In genomic region chr11:96007516-96008235, GRCm38 (mm10) we compare ENCODE assay signal across 8 mouse cellular contexts. TPM values are rescaled to one million over a fixed set of nuclear protein-coding genes. Genes with fewer than 3 reads are reported as not detected.
DNase-seq lines count a peak whose midpoint lies in the region; ATAC-seq and TF ChIP-seq lines count a peak whose summit lies in the region.

No protein-coding gene starts in this region.

- no peak for DNase-seq in gastrocnemius, adult 2 months
- no peak for DNase-seq in gastrocnemius, adult 18-20 months (ENCODE audit: low spot score)
- no peak for DNase-seq in ES-E14 (ENCODE audit: low read depth, low spot score)
- DNase-seq in forebrain, embryonic 14.5 days (ENCODE audit: low spot score): peak; percentile 68
- DNase-seq in kidney, postnatal 10 days: peak; percentile 31
- no peak for DNase-seq in left cerebral cortex, postnatal 14 days (ENCODE audit: low spot score in 2 of 2)
- no peak for DNase-seq in testis, postnatal 10 days (ENCODE audit: low spot score)

- H3K36me3 ChIP-seq in ES-E14 (ENCODE audit: control insufficient read depth, insufficient read depth, low read length, poor library complexity, severe bottlenecking): peaks cover 3% of the 10 kb centered on the region; the same call in 1 of the 2 replicates
- H3K36me3 ChIP-seq in forebrain, embryonic 14.5 days (ENCODE audit: control insufficient read depth, insufficient read depth, low read length): no peaks in the 10 kb centered on the region
- no peaks in the 10 kb centered on the region for H3K36me3 ChIP-seq in neural tube, embryonic 12.5 days

- no peak overlapping the region for H3K27ac ChIP-seq in gastrocnemius, adult 2 months
- peak overlapping the region; percentile 98 for H3K27ac ChIP-seq in ES-E14 (ENCODE audit: insufficient read depth, low read depth, low read length, poor library complexity, severe bottlenecking)
- peak overlapping the region; percentile 96 for H3K27ac ChIP-seq in forebrain, embryonic 14.5 days (ENCODE audit: low read depth, low read length)
- peak overlapping the region; percentile 95 for H3K27ac ChIP-seq in neural tube, embryonic 12.5 days

- peak overlapping the region; percentile 67 for H3K4me2 ChIP-seq in forebrain, embryonic 14.5 days (ENCODE audit: low read length)
- peak overlapping the region; percentile 88 for H3K4me2 ChIP-seq in neural tube, embryonic 12.5 days (replicated peaks)

- no peak for TF ChIP-seq CTCF in gastrocnemius, adult 2 months (IDR thresholded peaks at IDR 0.05)

- peak overlapping the region; percentile 66; the same call in 1 of the 2 replicates for H3K4me3 ChIP-seq in gastrocnemius, adult 2 months
- H3K4me3 ChIP-seq in ES-E14 (ENCODE audit: insufficient read depth in 1 of 2, low read depth in 1 of 2, low read length in 2 of 2, poor library complexity in 1 of 2, severe bottlenecking in 1 of 2): peak overlapping the region; percentile 80 to 82
- H3K4me3 ChIP-seq in forebrain, embryonic 14.5 days (ENCODE audit: low read depth, low read length): peak overlapping the region; percentile 85
- H3K4me3 ChIP-seq in neural tube, embryonic 12.5 days: peak overlapping the region; percentile 96

- under 1% methylated on average over 33 of the region's 33 CpGs for WGBS in forebrain, embryonic 14.5 days
- WGBS in neural tube, embryonic 12.5 days: under 1% methylated on average over 33 of the region's 33 CpGs

- ATAC-seq in forebrain, embryonic 14.5 days: no peak; the same call in 1 of the 2 replicates
- ATAC-seq in neural tube, embryonic 12.5 days (ENCODE audit: low FRiP score, low read depth): peak; percentile 35; the same call in 1 of the 2 replicates

- in situ Hi-C loops in ES-E14 (cut with MboI; ENCODE audit: low sequenced_read_pairs in 2 of 2, unreplicated experiment in 2 of 2): no loop called here

- no peaks in the 10 kb centered on the region for H3K27me3 ChIP-seq in forebrain, embryonic 14.5 days (replicated peaks; ENCODE audit: control insufficient read depth, insufficient read depth, low read length)
- no peaks in the 10 kb centered on the region for H3K27me3 ChIP-seq in neural tube, embryonic 12.5 days (replicated peaks)

- intact Hi-C loops in gastrocnemius, adult 2 months (cut with DNase I): no loop called here
- intact Hi-C loops in left cerebral cortex, postnatal 14 days (cut with DNase I): loop anchor here (5.0 to 10.0 kb wide), 3 partner anchors 195 to 863 kb away; partner anchors contain the start of gene Dlx4

- peak overlapping the region; percentile 94 for H3K9ac ChIP-seq in ES-E14 (ENCODE audit: insufficient read depth, low read depth, low read length, poor library complexity, severe bottlenecking)
- H3K9ac ChIP-seq in forebrain, embryonic 14.5 days (ENCODE audit: low read length): peak overlapping the region; percentile 93
- H3K9ac ChIP-seq in neural tube, embryonic 12.5 days: peak overlapping the region; percentile 97

- no peaks in the 10 kb centered on the region for H3K9me3 ChIP-seq in ES-E14 (ENCODE audit: control insufficient read depth, insufficient read depth, low read depth, low read length)
- H3K9me3 ChIP-seq in forebrain, embryonic 14.5 days (replicated peaks; ENCODE audit: control insufficient read depth, low read length): no peaks in the 10 kb centered on the region
- H3K9me3 ChIP-seq in neural tube, embryonic 12.5 days: no peaks in the 10 kb centered on the region

- peaks cover 0 to 11% of the 10 kb centered on the region in 2 experiments; a peak in 2 of 4 replicates for H3K4me1 ChIP-seq in ES-E14 (ENCODE audit: control insufficient read depth in 2 of 2, insufficient read depth in 2 of 2, low read length in 2 of 2, poor library complexity in 1 of 2)
- peaks cover 5% of the 10 kb centered on the region; the same call in 1 of the 2 replicates for H3K4me1 ChIP-seq in forebrain, embryonic 14.5 days (ENCODE audit: control insufficient read depth, insufficient read depth, low read length)
- H3K4me1 ChIP-seq in neural tube, embryonic 12.5 days: peaks cover 13% of the 10 kb centered on the region

TF ChIP-seq in ES-E14, 5 proteins besides CTCF, POLR2A, EP300 and RAD21:
- TF ChIP-seq HCFC1 (IDR thresholded peaks at IDR 0.05; ENCODE audit: borderline replicate concordance, insufficient read depth, low read length) (no peak), CHD2 (IDR thresholded peaks at IDR 0.05; ENCODE audit: low read depth, low read length) (0 out of 2 replicates have a peak, but pooled peaks have one; percentile 14)
TF ChIP-seq in ES-E14: peak in this region for 1.

RNA-seq across cellular contexts. Expression of gene Igf2bp1, which starts 1.9 kb away (rescaled TPM):
- total RNA-seq in gastrocnemius, adult 2 months (2021): not detected
- total RNA-seq in gastrocnemius, adult 18-20 months (2021): not detected
- total RNA-seq in ES-E14 (2012; rRNA removed): 273 and 354 TPM in 2 replicates
- polyA plus RNA-seq in forebrain, embryonic 14.5 days (2014; fragmentation: Nextera tagmentation; extraction: Ambion mirVana): 14.6 and 15.3 TPM in 2 replicates
- polyA plus RNA-seq in neural tube, embryonic 12.5 days (2016; fragmentation: Nextera tagmentation; extraction: Ambion mirVana): 57.1 and 73.7 TPM in 2 replicates
- under 1 TPM; 0.17 to 0.31 TPM for total RNA-seq in left cerebral cortex, postnatal 14 days (2021)

RNA-seq across cellular contexts. Expression of gene Gip, which starts 16.7 kb away (rescaled TPM):
- total RNA-seq in gastrocnemius, adult 2 months (2021): not detected
- total RNA-seq in gastrocnemius, adult 18-20 months (2021): not detected
- 0.89 and 1.5 TPM in 2 replicates for total RNA-seq in ES-E14 (2012; rRNA removed)
- polyA plus RNA-seq in forebrain, embryonic 14.5 days (2014; fragmentation: Nextera tagmentation; extraction: Ambion mirVana): not detected in 2 replicates
- not detected in 2 replicates for polyA plus RNA-seq in neural tube, embryonic 12.5 days (2016; fragmentation: Nextera tagmentation; extraction: Ambion mirVana)
- total RNA-seq in left cerebral cortex, postnatal 14 days (2021): not detected

RNA-seq across cellular contexts. Expression of gene Snf8, which starts 27.0 kb away (rescaled TPM):
- 10 to 100 TPM; 31.6 to 34.6 TPM for total RNA-seq in gastrocnemius, adult 2 months (2021)
- 10 to 100 TPM; 33.4 to 35.7 TPM for total RNA-seq in gastrocnemius, adult 18-20 months (2021)
- total RNA-seq in ES-E14 (2012; rRNA removed): 51.5 and 79.4 TPM in 2 replicates
- 58.4 and 68.8 TPM in 2 replicates for polyA plus RNA-seq in forebrain, embryonic 14.5 days (2014; fragmentation: Nextera tagmentation; extraction: Ambion mirVana)
- 130 and 134 TPM in 2 replicates for polyA plus RNA-seq in neural tube, embryonic 12.5 days (2016; fragmentation: Nextera tagmentation; extraction: Ambion mirVana)
- total RNA-seq in left cerebral cortex, postnatal 14 days (2021): 10 to 100 TPM; 87.6 to 90.0 TPM

RNA-seq across cellular contexts. Expression of gene Ube2z, which starts 57.5 kb away (rescaled TPM):
- 10 to 100 TPM; 14.4 to 18.2 TPM for total RNA-seq in gastrocnemius, adult 2 months (2021)
- total RNA-seq in gastrocnemius, adult 18-20 months (2021): 10 to 100 TPM; 14.5 to 17.3 TPM
- total RNA-seq in ES-E14 (2012; rRNA removed): 42.5 and 75.9 TPM in 2 replicates
- 24.9 and 26.9 TPM in 2 replicates for polyA plus RNA-seq in forebrain, embryonic 14.5 days (2014; fragmentation: Nextera tagmentation; extraction: Ambion mirVana)
- polyA plus RNA-seq in neural tube, embryonic 12.5 days (2016; fragmentation: Nextera tagmentation; extraction: Ambion mirVana): 35.1 and 42.2 TPM in 2 replicates
- 10 to 100 TPM; 54.0 to 56.1 TPM for total RNA-seq in left cerebral cortex, postnatal 14 days (2021)

Comparison
In these comparisons a context has a peak if more than half of its experiments do, and no peak if none do; other contexts are left out.
1. DNase-seq: peak in forebrain, embryonic 14.5 days (single experiment) and kidney, postnatal 10 days (single experiment); none in gastrocnemius, adult 2 months (single experiment), gastrocnemius, adult 18-20 months (single experiment), ES-E14 (single experiment), left cerebral cortex, postnatal 14 days (0 of 2) and testis, postnatal 10 days (single experiment).
2. RNA of gene Igf2bp1, which starts 1.9 kb away (total RNA-seq): 273 to 354 TPM in ES-E14; 0.17 to 0.31 TPM in left cerebral cortex, postnatal 14 days, not detected in gastrocnemius, adult 2 months and not detected in gastrocnemius, adult 18-20 months; every median in the first group is over 100 times any median in the second.
3. Peak in every context shown above with its lines, with median percentiles within 50 percentile points of each other: H3K4me3 ChIP-seq and H3K9ac ChIP-seq.